Mouse (Mus musculus) hindbrain, embryonic 10.5 days (tissue): ENCODE data around the gene Sim1. TPM values are rescaled to one million over a fixed set of nuclear protein-coding genes. Genes with fewer than 3 reads are reported as not detected.

Experiments used
- DNase-seq: peaks from one replicate; pipeline ENCODE4 v3.0.0-alpha.2; 2017; ENCODE audit warnings: low spot score
- H3K27ac ChIP-seq: fragments of 300-500 bp; sonication (generic); 2 replicates; pipeline ENCODE4 v1.5.1; 2016; ENCODE audit warnings: mild to moderate bottlenecking, moderate library complexity
- H3K27me3 ChIP-seq: fragments of 300-500 bp; sonication (generic); 2 replicates; pipeline ENCODE4 v1.6.1; 2016; ENCODE audit warnings: mild to moderate bottlenecking; ENCODE audit not compliant: poor library complexity, insufficient read depth, severe bottlenecking
- H3K36me3 ChIP-seq: fragments of 300-500 bp; sonication (generic); 2 replicates; pipeline ENCODE4 v1.6.1; 2016; ENCODE audit warnings: mild to moderate bottlenecking, moderate library complexity
- H3K4me1 ChIP-seq: fragments of 300-500 bp; sonication (generic); replicated peaks from 2 replicates; pipeline ENCODE4 v1.6.1; 2016; ENCODE audit warnings: mild to moderate bottlenecking
- H3K4me3 ChIP-seq: fragments of 300-500 bp; sonication (generic); 2 replicates; pipeline ENCODE4 v1.5.1; 2016; ENCODE audit warnings: mild to moderate bottlenecking, moderate library complexity
- H3K9me3 ChIP-seq: fragments of 300-500 bp; sonication (generic); 2 replicates; pipeline ENCODE4 v1.6.1; 2016; ENCODE audit warnings: mild to moderate bottlenecking, moderate library complexity
- WGBS: fragments of 180-500 bp; shearing (Covaris S2); methylation state at CpG from one replicate; pipeline ENCODE4 v1.1.7; 2016; 5-methylcytosine and 5-hydroxymethylcytosine counted together
- polyA plus RNA-seq: library from polyadenylated mRNA; unstranded; fragments of >200 nt; fragmentation: Nextera tagmentation; extraction: Ambion mirVana; gene quantifications from 2 replicates; pipeline ENCODE4 v1.2.1, GENCODE M21; 2016

The Sim1 gene
- polyA plus RNA-seq, 1 experiment from 2014 or later = 0.82 TPM

DNA sequence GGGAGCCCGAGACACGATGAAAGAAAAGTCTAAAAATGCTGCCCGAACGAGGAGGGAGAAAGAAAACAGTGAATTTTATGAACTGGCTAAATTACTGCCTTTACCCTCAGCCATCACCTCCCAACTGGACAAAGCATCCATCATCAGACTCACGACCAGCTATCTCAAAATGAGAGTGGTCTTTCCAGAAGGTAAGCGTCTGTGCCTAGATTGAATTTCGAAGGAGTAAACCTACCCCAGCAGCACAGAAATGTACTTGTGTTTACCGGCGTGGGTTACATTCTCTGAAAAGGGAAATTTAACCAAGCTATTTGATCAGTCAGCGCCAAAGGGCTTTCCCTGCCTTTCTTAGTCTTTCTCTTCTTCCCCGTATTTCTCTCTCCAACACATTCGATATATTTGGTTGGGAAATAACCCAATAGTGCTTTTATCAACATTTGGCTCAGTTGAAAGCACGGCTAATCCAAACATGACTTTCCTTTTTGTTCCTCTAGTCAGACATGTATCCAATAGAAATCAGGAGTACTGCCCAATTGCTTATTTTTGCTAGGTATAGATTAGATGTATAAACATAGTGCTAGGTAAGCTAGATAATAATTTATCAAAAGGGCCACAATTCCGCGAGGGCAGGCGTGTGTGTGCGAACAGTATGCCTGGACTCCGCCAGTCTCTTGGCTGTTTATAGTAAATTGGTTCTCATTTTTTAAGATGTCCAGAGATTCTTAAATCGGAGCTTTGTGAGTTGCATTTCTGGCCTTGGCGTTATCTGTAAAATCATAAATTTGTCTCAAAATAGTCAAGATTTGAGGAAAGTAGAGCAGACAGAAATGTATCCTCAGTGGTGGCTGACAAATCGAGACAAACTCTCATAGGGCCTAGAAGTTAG, 1.6 kb downstream of the Sim1 start:
- WGBS = 4% methylated on average over 21 of the region's 21 CpGs
- DNase-seq = peak; percentile 46
- no peak overlapping the region for H3K4me3 ChIP-seq

GRCm38 (mm10) chr10:50896767-50897390, 2.3 kb downstream of the Sim1 start:
- no peaks in the 10 kb centered on the region for H3K36me3 ChIP-seq
- H3K4me1 ChIP-seq = peaks cover 33% of the 10 kb centered on the region
- H3K4me3 ChIP-seq = no peak overlapping the region
- H3K9me3 ChIP-seq = no peaks in the 10 kb centered on the region
- H3K27ac ChIP-seq = no peak overlapping the region
- H3K27me3 ChIP-seq = peaks cover 100% of the 10 kb centered on the region
- DNase-seq = no peak
- WGBS = 5% methylated on average over 3 of the region's 3 CpGs

More for the DNA sequence above, 1.6 kb downstream of the Sim1 start:
- H3K9me3 ChIP-seq = no peaks in the 10 kb centered on the region
- H3K4me1 ChIP-seq = peaks cover 35% of the 10 kb centered on the region
- H3K27ac ChIP-seq = no peak overlapping the region
- H3K27me3 ChIP-seq = peaks cover 100% of the 10 kb centered on the region
- H3K36me3 ChIP-seq = no peaks in the 10 kb centered on the region

- H3K4me1 ChIP-seq = peaks cover 28% of the 10 kb centered on the region
- H3K27ac ChIP-seq = no peak overlapping the region
- H3K36me3 ChIP-seq = no peaks in the 10 kb centered on the region
- peaks cover 100% of the 10 kb centered on the region for H3K27me3 ChIP-seq
- 1% methylated on average over 32 of the region's 32 CpGs for WGBS
- no peak overlapping the region for H3K4me3 ChIP-seq
- peak; percentile 54 for DNase-seq
- H3K9me3 ChIP-seq = no peaks in the 10 kb centered on the region
Measured at GRCm38 (mm10) chr10:50897530-50898471, 3.2 kb downstream of the Sim1 start.

- 17% methylated on average over 2 of the region's 2 CpGs for WGBS
Measured at GRCm38 (mm10) chr10:50898621-50899020, 4.1 kb downstream of the Sim1 start.

GRCm38 (mm10) chr10:50899846-50900745, 5.5 kb downstream of the Sim1 start:
- no peak overlapping the region for H3K27ac ChIP-seq
- DNase-seq = no peak
- 0 out of 2 replicates have a peak overlapping the region, but pooled peaks have one; percentile 29 for H3K4me3 ChIP-seq
- 2% methylated on average over 21 of the region's 21 CpGs for WGBS
- H3K9me3 ChIP-seq = no peaks in the 10 kb centered on the region
- H3K4me1 ChIP-seq = peaks cover 25% of the 10 kb centered on the region
- peaks cover 100% of the 10 kb centered on the region for H3K27me3 ChIP-seq
- no peaks in the 10 kb centered on the region for H3K36me3 ChIP-seq

More at GRCm38 (mm10) chr10:50898621-50899020, 4.1 kb downstream of the Sim1 start:
- H3K9me3 ChIP-seq = no peaks in the 10 kb centered on the region
- no peak overlapping the region for H3K4me3 ChIP-seq
- peaks cover 29% of the 10 kb centered on the region for H3K4me1 ChIP-seq
- no peaks in the 10 kb centered on the region for H3K36me3 ChIP-seq
- DNase-seq = no peak
- H3K27ac ChIP-seq = no peak overlapping the region
- peaks cover 100% of the 10 kb centered on the region for H3K27me3 ChIP-seq

- H3K4me3 ChIP-seq = peak overlapping the region; percentile 29
- peak; percentile 65 for DNase-seq
- no peak overlapping the region for H3K27ac ChIP-seq
- under 1% methylated on average over 42 of the region's 42 CpGs for WGBS
- H3K36me3 ChIP-seq = no peaks in the 10 kb centered on the region
- H3K27me3 ChIP-seq = peaks cover 100% of the 10 kb centered on the region
- H3K4me1 ChIP-seq = peaks cover 23% of the 10 kb centered on the region
- H3K9me3 ChIP-seq = no peaks in the 10 kb centered on the region
Measured at GRCm38 (mm10) chr10:50900746-50901600, 6.4 kb downstream of the Sim1 start.

- Histone ChIP-seq H3K36me3 (no peaks in the 10 kb centered on the region), H3K27ac (no peak overlapping the region), H3K27me3 (peaks cover 100% of the 10 kb centered on the region), H3K4me3 (no peak overlapping the region), H3K9me3 (no peaks in the 10 kb centered on the region), H3K4me1 (peaks cover 23% of the 10 kb centered on the region)
- no peak for DNase-seq
- under 1% methylated on average over 19 of the region's 19 CpGs for WGBS
Measured at GRCm38 (mm10) chr10:50901601-50902475, 7.3 kb downstream of the Sim1 start.

DNA sequence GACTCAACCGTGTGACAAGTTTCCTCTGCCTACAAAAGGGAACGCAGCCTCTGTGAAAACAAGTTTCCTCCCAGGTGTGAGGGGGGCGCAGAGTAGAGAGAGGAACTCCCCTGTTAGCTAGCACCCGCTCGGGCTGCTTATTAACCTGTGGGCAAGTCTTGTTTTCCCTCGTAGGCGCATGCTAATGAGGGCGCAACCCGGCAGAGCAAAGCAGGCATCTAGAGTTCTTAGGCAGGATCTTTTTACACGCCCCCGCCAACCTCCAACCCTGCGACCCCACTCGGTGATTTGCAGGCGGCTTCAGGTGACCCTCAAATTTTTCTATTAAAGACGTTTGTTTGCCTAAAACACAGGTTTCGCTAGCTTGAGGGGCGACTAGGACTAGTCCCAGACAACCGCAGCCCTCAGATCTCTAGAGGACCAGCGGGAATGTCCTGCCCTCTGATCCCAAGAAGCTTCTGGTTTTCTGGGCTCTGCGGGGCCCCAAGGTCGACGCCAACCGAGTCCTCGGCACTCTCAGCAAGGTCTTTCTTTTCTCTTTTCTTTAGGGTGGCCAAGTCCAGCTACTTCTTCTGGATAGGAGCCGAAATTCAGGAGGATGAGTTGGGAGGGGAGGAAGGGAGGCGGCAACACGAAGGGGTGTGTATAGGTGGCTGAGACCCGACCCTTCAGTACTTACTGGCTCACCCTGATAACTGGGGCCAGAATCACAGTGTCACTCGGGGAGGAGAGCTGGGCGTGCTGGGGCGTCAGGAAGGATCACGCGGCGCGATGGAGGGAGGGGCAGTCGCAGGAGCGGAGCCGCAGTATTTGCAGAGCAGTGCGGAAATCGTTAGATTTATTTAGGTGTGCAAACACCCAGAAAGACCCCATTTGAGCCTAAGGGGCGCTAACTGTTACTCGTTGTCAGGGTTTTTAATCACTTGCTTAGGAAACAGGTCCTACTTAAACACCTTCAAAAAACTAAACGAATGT, 8.5 kb downstream of the Sim1 start:
- peak; percentile 70 for DNase-seq
- WGBS = under 1% methylated on average over 43 of the region's 43 CpGs
- peaks cover 100% of the 10 kb centered on the region for H3K27me3 ChIP-seq
- H3K27ac ChIP-seq = no peak overlapping the region
- no peaks in the 10 kb centered on the region for H3K36me3 ChIP-seq
- H3K4me1 ChIP-seq = peaks cover 23% of the 10 kb centered on the region
- peak overlapping the region; percentile 26 for H3K4me3 ChIP-seq
- no peaks in the 10 kb centered on the region for H3K9me3 ChIP-seq

GRCm38 (mm10) chr10:50903846-50904763, 9.6 kb downstream of the Sim1 start:
- H3K4me3 ChIP-seq = no peak overlapping the region
- peaks cover 100% of the 10 kb centered on the region for H3K27me3 ChIP-seq
- H3K4me1 ChIP-seq = peaks cover 23% of the 10 kb centered on the region
- H3K36me3 ChIP-seq = no peaks in the 10 kb centered on the region
- DNase-seq = peak; percentile 50
- no peak overlapping the region for H3K27ac ChIP-seq
- H3K9me3 ChIP-seq = no peaks in the 10 kb centered on the region
- 4% methylated on average over 26 of the region's 26 CpGs for WGBS
